Mouse (Mus musculus): ENCODE results near the gene 1700020D05Rik.

Gene 1700020D05Rik

GRCm38 (mm10) chr19:5475069-5475714, 28.4 kb downstream of the 1700020D05Rik start:
- DNase-seq (ENCODE audit: low spot score in 2 of 2): no peak

GRCm38 (mm10) chr19:5474281-5475068, 29.1 kb downstream of the 1700020D05Rik start:
- DNase-seq (ENCODE audit: low spot score in 2 of 2): no peak

- DNase-seq (ENCODE audit: low spot score in 2 of 2): peak; percentile 77 to 79
Measured at GRCm38 (mm10) chr19:5473720-5474119, 29.9 kb downstream of the 1700020D05Rik start, which contains the start of gene Efemp2. Gene Efemp2 (plus strand): TSS chr19:5473954.

GRCm38 (mm10) chr19:5472857-5473256, 30.7 kb downstream of the 1700020D05Rik start:
- DNase-seq (ENCODE audit: low spot score in 2 of 2): no peak

GRCm38 (mm10) chr19:5471846-5472245, 31.7 kb downstream of the 1700020D05Rik start:
- DNase-seq (ENCODE audit: low spot score in 2 of 2): no peak

GRCm38 (mm10) chr19:5468374-5468773, 35.2 kb downstream of the 1700020D05Rik start, which contains the start of gene Ctsw:
Gene Ctsw (minus strand): TSS chr19:5468507.
- DNase-seq (ENCODE audit: low spot score in 2 of 2): no peak

- no peak for DNase-seq (ENCODE audit: low spot score in 2 of 2)
Measured at GRCm38 (mm10) chr19:5466916-5467500, 36.6 kb downstream of the 1700020D05Rik start.

GRCm38 (mm10) chr19:5465037-5465436, 38.5 kb downstream of the 1700020D05Rik start:
- DNase-seq (ENCODE audit: low spot score in 2 of 2): no peak

GRCm38 (mm10) chr19:5463791-5464562, 39.6 kb downstream of the 1700020D05Rik start:
- DNase-seq (ENCODE audit: low spot score in 2 of 2): no peak

- no peak for DNase-seq (ENCODE audit: low spot score in 2 of 2)
Measured at GRCm38 (mm10) chr19:5463212-5463611, 40.4 kb downstream of the 1700020D05Rik start.

- DNase-seq (ENCODE audit: low spot score in 2 of 2): no peak
Measured at GRCm38 (mm10) chr19:5461411-5461810, 42.2 kb downstream of the 1700020D05Rik start.

GRCm38 (mm10) chr19:5460465-5460911, 43.1 kb downstream of the 1700020D05Rik start, which contains the start of gene Fibp:
Gene Fibp (plus strand): TSS chr19:5460615.
- DNase-seq (ENCODE audit: low spot score in 2 of 2): peak; percentile 82 to 89

- no peak for DNase-seq (ENCODE audit: low spot score in 2 of 2)
Measured at GRCm38 (mm10) chr19:5459896-5460295, 43.7 kb downstream of the 1700020D05Rik start.

- no peak for DNase-seq (ENCODE audit: low spot score in 2 of 2)
Measured at GRCm38 (mm10) chr19:5459019-5459418, 44.6 kb downstream of the 1700020D05Rik start.

- DNase-seq (ENCODE audit: low spot score in 2 of 2): no peak
Measured at GRCm38 (mm10) chr19:5457746-5458442, 45.7 kb downstream of the 1700020D05Rik start, which contains the start of gene Ccdc85b. Gene Ccdc85b (minus strand): TSS chr19:5457894.

- DNase-seq (ENCODE audit: low spot score in 2 of 2): peak; percentile 93
Measured at GRCm38 (mm10) chr19:5456922-5457745, 46.5 kb downstream of the 1700020D05Rik start.

- no peak for DNase-seq (ENCODE audit: low spot score in 2 of 2)
Measured at GRCm38 (mm10) chr19:5456241-5456921, 47.2 kb downstream of the 1700020D05Rik start.

- DNase-seq (ENCODE audit: low spot score in 2 of 2): no peak
Measured at GRCm38 (mm10) chr19:5455568-5455967, 48.0 kb downstream of the 1700020D05Rik start.

GRCm38 (mm10) chr19:5455037-5455436, 48.5 kb downstream of the 1700020D05Rik start:
- DNase-seq (ENCODE audit: low spot score in 2 of 2): no peak

Measured in urinary bladder, postnatal 4 days (tissue).